Mouse (Mus musculus): ENCODE data around the gene Ccdc50.

DNA sequence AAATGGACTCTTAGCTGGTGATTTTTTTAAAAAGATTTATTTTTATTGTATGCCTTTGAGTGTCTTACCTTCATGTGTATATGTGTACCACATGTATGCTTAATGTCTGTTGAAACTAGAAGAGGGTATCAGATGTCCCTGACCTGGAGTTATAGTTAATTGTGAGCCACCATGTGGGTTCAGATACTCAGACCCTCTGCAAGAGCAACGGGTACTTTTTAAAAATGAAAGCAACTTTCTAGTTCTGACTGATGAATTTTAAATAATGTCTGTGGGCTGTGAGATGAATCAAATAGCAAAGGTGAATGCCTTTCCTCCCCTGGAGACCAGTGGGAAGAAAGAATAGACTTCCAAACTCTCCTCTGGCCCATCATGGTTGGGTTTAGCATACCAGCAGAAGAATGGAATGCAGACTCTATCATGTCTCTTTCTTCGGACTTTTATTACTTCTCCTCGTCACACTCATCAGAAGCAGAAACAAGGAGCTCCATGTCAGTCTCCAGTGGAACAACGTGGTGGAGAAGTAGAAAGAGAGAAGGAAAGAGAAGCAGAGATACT is 1.7 kb upstream of the Ccdc50 start:
- no peak for TF ChIP-seq CTCF (IDR thresholded peaks at IDR 0.05; ENCODE audit: extremely low read depth, insufficient read length, insufficient replicate concordance, low read depth, low read length)
- TF ChIP-seq POLR2A (IDR thresholded peaks at IDR 0.05; ENCODE audit: low read depth, low read length), result no peak
